Mouse (Mus musculus): ENCODE data around the gene R3hdm1. TPM values are rescaled to one million over a fixed set of nuclear protein-coding genes. Genes with fewer than 3 reads are reported as not detected.

R3hdm1 gene
- total and polyA plus RNA-seq, 3 experiments, result 17.7 to 164 (median 106) TPM

- TF ChIP-seq ZMIZ1 (IDR thresholded peaks at IDR 0.05; ENCODE audit: low read depth, low read length), result no peak
- no peak for TF ChIP-seq EP300 (IDR thresholded peaks at IDR 0.05; ENCODE audit: low read depth in 1 of 2, low read length in 2 of 2)
Observed at GRCm38 (mm10) chr1:128082800-128083199, 20.3 kb upstream of the R3hdm1 start (continued).

- Histone ChIP-seq H3K27ac (ENCODE audit: control insufficient read depth, low read depth, low read length) (no peak overlapping the region), H3K9ac (ENCODE audit: control insufficient read depth, low read depth, low read length, poor library complexity, severe bottlenecking) (no peak overlapping the region), H3K4me3 (ENCODE audit: control insufficient read depth in 1 of 2, insufficient read depth in 1 of 2, low read depth in 2 of 2, low read length in 2 of 2) (no peak overlapping the region), H3K4me1 (ENCODE audit: control insufficient read depth in 1 of 2, insufficient read depth in 2 of 2, low read length in 2 of 2) (peaks cover 15 to 17% of the 10 kb centered on the region in 2 experiments), H3K27me3 (ENCODE audit: control insufficient read depth in 1 of 2, insufficient read depth in 2 of 2, low read length in 2 of 2) (no peaks in the 10 kb centered on the region), H3K36me3 (ENCODE audit: control insufficient read depth in 1 of 2, insufficient read depth in 2 of 2, low read length in 2 of 2) (peaks cover 0 to 13% of the 10 kb centered on the region in 2 experiments; a peak in 2 of 4 replicates), H3K9me3 (replicated peaks; ENCODE audit: insufficient read depth, low read length) (no peaks in the 10 kb centered on the region), H3K79me2 (ENCODE audit: control insufficient read depth, insufficient read depth, low read length, poor library complexity) (no peaks in the 10 kb centered on the region)
- DNase-seq (ENCODE audit: low read depth, low spot score), result no peak
- TF ChIP-seq ZNF384 (IDR thresholded peaks at IDR 0.05; ENCODE audit: low read depth, low read length) (no peak), USF2 (IDR thresholded peaks at IDR 0.05; ENCODE audit: borderline replicate concordance in 1 of 2, insufficient read depth in 1 of 2, low read depth in 1 of 2, low read length in 2 of 2) (no peak), RCOR1 (IDR thresholded peaks at IDR 0.05; ENCODE audit: low read depth, low read length) (no peak), ETS1 (IDR thresholded peaks at IDR 0.05; ENCODE audit: low read depth, low read length) (no peak), ZC3H11A (IDR thresholded peaks at IDR 0.05; ENCODE audit: low read depth, low read length) (no peak), USF1 (IDR thresholded peaks at IDR 0.05; ENCODE audit: low read depth, low read length) (no peak), UBTF (IDR thresholded peaks at IDR 0.05; ENCODE audit: borderline replicate concordance, insufficient read depth, low read depth, low read length) (no peak), POLR2AphosphoS5 (IDR thresholded peaks at IDR 0.05; ENCODE audit: borderline replicate concordance, low read depth, low read length) (no peak), RAD21 (IDR thresholded peaks at IDR 0.05; ENCODE audit: low read depth, low read length) (no peak), NRF1 (IDR thresholded peaks at IDR 0.05; ENCODE audit: insufficient read depth, low read depth, low read length, poor library complexity, severe bottlenecking) (no peak), MAZ (IDR thresholded peaks at IDR 0.05; ENCODE audit: low read depth, low read length) (no peak)
Observed at GRCm38 (mm10) chr1:128094686-128095085, 8.4 kb upstream of the R3hdm1 start.

GRCm38 (mm10) chr1:128098309-128098708, 4.8 kb upstream of the R3hdm1 start:
- Histone ChIP-seq H3K79me2 (ENCODE audit: control insufficient read depth, insufficient read depth, low read length, poor library complexity) (peaks cover 2% of the 10 kb centered on the region; the same call in 1 of the 2 replicates), H3K9ac (ENCODE audit: control insufficient read depth, low read depth, low read length, poor library complexity, severe bottlenecking) (no peak overlapping the region), H3K4me3 (ENCODE audit: control insufficient read depth in 1 of 2, insufficient read depth in 1 of 2, low read depth in 2 of 2, low read length in 2 of 2) (no peak overlapping the region), H3K36me3 (ENCODE audit: control insufficient read depth in 1 of 2, insufficient read depth in 2 of 2, low read length in 2 of 2) (peaks cover 0 to 15% of the 10 kb centered on the region in 2 experiments; a peak in 2 of 4 replicates), H3K27me3 (ENCODE audit: control insufficient read depth in 1 of 2, insufficient read depth in 2 of 2, low read length in 2 of 2) (no peaks in the 10 kb centered on the region), H3K4me1 (ENCODE audit: control insufficient read depth in 1 of 2, insufficient read depth in 2 of 2, low read length in 2 of 2) (peaks cover 15 to 19% of the 10 kb centered on the region in 2 experiments), H3K27ac (ENCODE audit: control insufficient read depth, low read depth, low read length) (no peak overlapping the region), H3K9me3 (replicated peaks; ENCODE audit: insufficient read depth, low read length) (no peaks in the 10 kb centered on the region)
- DNase-seq (ENCODE audit: low read depth, low spot score), result peak; percentile 27
- no peak for TF ChIP-seq MAX (IDR thresholded peaks at IDR 0.05; ENCODE audit: low read length)
- TF ChIP-seq HCFC1 (IDR thresholded peaks at IDR 0.05; ENCODE audit: low read depth, low read length), result no peak
- TF ChIP-seq GABPA (IDR thresholded peaks at IDR 0.05; ENCODE audit: low read depth, low read length), result no peak
- no peak for TF ChIP-seq CHD2 (IDR thresholded peaks at IDR 0.05; ENCODE audit: low read length)
- no peak for TF ChIP-seq TCF12 (IDR thresholded peaks at IDR 0.05; ENCODE audit: low read depth, low read length)
- TF ChIP-seq USF2 (IDR thresholded peaks at IDR 0.05; ENCODE audit: borderline replicate concordance in 1 of 2, insufficient read depth in 1 of 2, low read depth in 1 of 2, low read length in 2 of 2), result no peak
- TF ChIP-seq GATA1 (IDR thresholded peaks at IDR 0.05; ENCODE audit: low read depth, low read length), result peak; percentile 49
- no peak for TF ChIP-seq POLR2AphosphoS2 (IDR thresholded peaks at IDR 0.05; ENCODE audit: low read length)
- peak; percentile 62; the same call in 1 of the 2 replicates for TF ChIP-seq MAFK (IDR thresholded peaks at IDR 0.05; ENCODE audit: borderline replicate concordance, low read depth, low read length)
- TF ChIP-seq POLR2A (IDR thresholded peaks at IDR 0.05; ENCODE audit: control insufficient read depth in 1 of 2, insufficient read depth in 1 of 2, low read depth in 1 of 2, low read length in 2 of 2, poor library complexity in 1 of 2), result no peak
- TF ChIP-seq USF1 (IDR thresholded peaks at IDR 0.05; ENCODE audit: low read depth, low read length), result no peak
- 0 out of 2 replicates have a peak, but pooled peaks have one; percentile 21 for TF ChIP-seq MXI1 (IDR thresholded peaks at IDR 0.05; ENCODE audit: low read depth, low read length)
- peak in 1 of 2 experiments; percentile 29; a peak in 1 of 4 replicates for TF ChIP-seq EP300 (IDR thresholded peaks at IDR 0.05; ENCODE audit: low read depth in 1 of 2, low read length in 2 of 2)
- no peak for TF ChIP-seq ZMIZ1 (IDR thresholded peaks at IDR 0.05; ENCODE audit: low read depth, low read length)
- TF ChIP-seq MYB (IDR thresholded peaks at IDR 0.05; ENCODE audit: low read depth, low read length), result no peak
- TF ChIP-seq KAT2A (conservative IDR thresholded peaks at IDR 0.05; ENCODE audit: low read depth, low read length), result no peak
- TF ChIP-seq UBTF (IDR thresholded peaks at IDR 0.05; ENCODE audit: borderline replicate concordance, insufficient read depth, low read depth, low read length), result no peak
- no peak for TF ChIP-seq CHD1 (IDR thresholded peaks at IDR 0.05; ENCODE audit: low read depth, low read length)
- no peak for TF ChIP-seq NELFE (IDR thresholded peaks at IDR 0.05; ENCODE audit: low read depth, low read length)
- TF ChIP-seq MYC (IDR thresholded peaks at IDR 0.05; ENCODE audit: low read depth, low read length), result no peak
- no peak for TF ChIP-seq RCOR1 (IDR thresholded peaks at IDR 0.05; ENCODE audit: low read depth, low read length)
- TF ChIP-seq RAD21 (IDR thresholded peaks at IDR 0.05; ENCODE audit: low read depth, low read length), result no peak
